9 mouse cellular contexts compared by ENCODE assay signal in the genomic region with DNA sequence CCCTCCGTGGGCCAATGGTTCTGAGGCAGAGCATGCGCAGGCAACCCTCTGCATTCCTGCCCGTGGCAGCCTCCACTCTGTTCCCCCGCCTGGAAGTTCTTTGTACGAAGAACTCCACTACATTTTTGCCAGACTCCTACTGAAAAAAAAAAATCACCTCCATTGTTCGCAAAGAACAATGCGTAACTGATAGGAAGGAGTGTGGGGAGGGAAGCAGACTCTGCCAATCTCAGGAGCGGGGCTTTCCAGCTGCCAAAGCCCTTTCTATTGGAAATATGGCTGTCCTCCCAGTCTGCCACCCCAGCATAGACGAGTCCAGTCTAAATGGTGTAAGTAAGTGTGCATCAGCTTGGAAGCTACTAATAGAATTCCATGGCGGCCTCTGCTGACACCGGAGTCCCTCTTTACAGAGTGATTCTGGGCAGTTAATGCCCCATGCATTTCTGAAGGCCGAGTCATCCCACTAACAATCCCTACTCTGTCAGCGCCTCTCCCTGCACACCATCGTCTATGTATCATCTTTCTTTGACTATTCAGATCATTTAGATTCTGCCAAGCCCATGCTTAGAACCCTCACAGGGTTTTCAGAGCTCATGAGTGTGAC.
DNase-seq lines count a peak whose midpoint lies in the region; ATAC-seq and TF ChIP-seq lines count a peak whose summit lies in the region.
"Had no signal": no experiment of that assay in that cellular context is flagged by ENCODE, and none has a peak within 500 bp of the region (broad histone marks: within the 10 kb centered on the region; RNA-seq: fewer than 3 reads in every experiment).

No protein-coding gene starts in this region.

- 0 out of 2 replicates have a peak, but pooled peaks cover 1% of the 10 kb centered on the region for H3K79me2 ChIP-seq in heart, adult 2 months (replicated peaks; ENCODE audit: control insufficient read depth, insufficient read depth, low read length)

- peak overlapping the region; percentile 23; the same call in 1 of the 2 replicates for H3K27ac ChIP-seq in heart, adult 2 months
- peak overlapping the region; percentile 4; the same call in 1 of the 2 replicates for H3K27ac ChIP-seq in neural tube, embryonic 14.5 days (ENCODE audit: low read depth, low read length)
- 0 out of 2 replicates have a peak overlapping the region, but pooled peaks have one; percentile 10 for H3K27ac ChIP-seq in hindbrain, embryonic 15.5 days (replicated peaks)
- H3K27ac ChIP-seq in stomach, embryonic 15.5 days: 0 out of 2 replicates have a peak overlapping the region, but pooled peaks have one; percentile 40

- 0 out of 2 replicates have a peak, but pooled peaks have one; percentile 5 for TF ChIP-seq EP300 in heart, adult 2 months (IDR thresholded peaks at IDR 0.05; ENCODE audit: insufficient read depth, low read depth, low read length)

- H3K9me3 ChIP-seq in neural tube, embryonic 14.5 days (ENCODE audit: control insufficient read depth, low read length): no peaks in the 10 kb centered on the region
- H3K9me3 ChIP-seq in hindbrain, embryonic 15.5 days: no peaks in the 10 kb centered on the region
- H3K9me3 ChIP-seq in stomach, embryonic 15.5 days: no peaks in the 10 kb centered on the region

- no peak overlapping the region for H3K9ac ChIP-seq in heart, adult 2 months (ENCODE audit: low read depth, low read length)
- H3K9ac ChIP-seq in neural tube, embryonic 14.5 days (replicated peaks; ENCODE audit: low read depth, low read length): no peak overlapping the region
- no peak overlapping the region for H3K9ac ChIP-seq in hindbrain, embryonic 15.5 days
- no peak overlapping the region for H3K9ac ChIP-seq in stomach, embryonic 15.5 days

- no peak overlapping the region for H3K4me3 ChIP-seq in heart, adult 2 months
- H3K4me3 ChIP-seq in neural tube, embryonic 14.5 days (ENCODE audit: low read depth, low read length): no peak overlapping the region
- no peak overlapping the region for H3K4me3 ChIP-seq in hindbrain, embryonic 15.5 days
- no peak overlapping the region for H3K4me3 ChIP-seq in stomach, embryonic 15.5 days (replicated peaks)

- DNase-seq in heart, adult 2 months: peak in 1 of 2 experiments; percentile 32
- no peak for DNase-seq in heart, postnatal 25 days (ENCODE audit: low spot score)
- DNase-seq in neural tube, embryonic 10.5 days (ENCODE audit: extremely low spot score, low spot score): no peak
- DNase-seq in layer of hippocampus, postnatal 10 days (ENCODE audit: low spot score in 2 of 2): no peak
- DNase-seq in left cerebral cortex, postnatal 36 days (ENCODE audit: low spot score in 2 of 2): no peak

- H3K4me2 ChIP-seq in neural tube, embryonic 14.5 days (ENCODE audit: low read depth, low read length): no peak overlapping the region
- no peak overlapping the region for H3K4me2 ChIP-seq in hindbrain, embryonic 15.5 days
- H3K4me2 ChIP-seq in stomach, embryonic 15.5 days: no peak overlapping the region

- H3K36me3 ChIP-seq in heart, adult 2 months (ENCODE audit: control insufficient read depth, insufficient read depth, low read length): peaks cover 4% of the 10 kb centered on the region
- no peaks in the 10 kb centered on the region for H3K36me3 ChIP-seq in neural tube, embryonic 14.5 days (ENCODE audit: control insufficient read depth, insufficient read depth, low read length)
- H3K36me3 ChIP-seq in hindbrain, embryonic 15.5 days: no peaks in the 10 kb centered on the region
- H3K36me3 ChIP-seq in stomach, embryonic 15.5 days: no peaks in the 10 kb centered on the region

- H3K4me1 ChIP-seq in heart, adult 2 months (ENCODE audit: control insufficient read depth, insufficient read depth, low read length): peaks cover 14% of the 10 kb centered on the region
- 0 out of 2 replicates have a peak, but pooled peaks cover 5% of the 10 kb centered on the region for H3K4me1 ChIP-seq in neural tube, embryonic 14.5 days (ENCODE audit: control insufficient read depth, insufficient read depth, low read length)
- peaks cover 32% of the 10 kb centered on the region for H3K4me1 ChIP-seq in hindbrain, embryonic 15.5 days (replicated peaks)
- H3K4me1 ChIP-seq in stomach, embryonic 15.5 days: peaks cover 10% of the 10 kb centered on the region; the same call in 1 of the 2 replicates

- intact Hi-C loops in heart, adult 2 months (cut with DNase I): no loop called here
- intact Hi-C loops in heart, postnatal 25 days (cut with DNase I): no loop called here
- intact Hi-C loops in left cerebral cortex, postnatal 36 days (cut with DNase I): no loop called here

- TF ChIP-seq CTCF in heart, adult 2 months (IDR thresholded peaks at IDR 0.05): no peak

- 31% methylated on average over 14 of the region's 14 CpGs for whole genome bisulfite sequencing in heart, adult 2 months
- WGBS in neural tube, embryonic 14.5 days: 60% methylated on average over 14 of the region's 14 CpGs
- 45% methylated on average over 14 of the region's 14 CpGs for WGBS in hindbrain, embryonic 15.5 days
- 63% methylated on average over 14 of the region's 14 CpGs for WGBS in stomach, embryonic 15.5 days

- H3K27me3 ChIP-seq in heart, adult 2 months (ENCODE audit: control insufficient read depth, insufficient read depth, low read length): no peaks in the 10 kb centered on the region
- H3K27me3 ChIP-seq in neural tube, embryonic 14.5 days (ENCODE audit: control insufficient read depth, insufficient read depth, low read length): no peaks in the 10 kb centered on the region
- H3K27me3 ChIP-seq in hindbrain, embryonic 15.5 days: no peaks in the 10 kb centered on the region
- no peaks in the 10 kb centered on the region for H3K27me3 ChIP-seq in stomach, embryonic 15.5 days (replicated peaks)

- TF ChIP-seq POLR2A in heart, adult 2 months (IDR thresholded peaks at IDR 0.05; ENCODE audit: insufficient read depth, low read depth, low read length): no peak

- ATAC-seq in neural tube, embryonic 14.5 days (ENCODE audit: low read depth): no peak
- ATAC-seq in hindbrain, embryonic 15.5 days (ENCODE audit: low FRiP score, low read depth): 0 out of 2 replicates have a peak, but pooled peaks have one; percentile 12
- ATAC-seq in stomach, embryonic 15.5 days (ENCODE audit: insufficient read depth, low FRiP score, low read depth): no peak
- ATAC-seq: inflammation-experienced regulatory T-cells, adult 6 months had no signal
